ENCODE assay signal across 8 mouse cellular contexts in the genomic region with DNA sequence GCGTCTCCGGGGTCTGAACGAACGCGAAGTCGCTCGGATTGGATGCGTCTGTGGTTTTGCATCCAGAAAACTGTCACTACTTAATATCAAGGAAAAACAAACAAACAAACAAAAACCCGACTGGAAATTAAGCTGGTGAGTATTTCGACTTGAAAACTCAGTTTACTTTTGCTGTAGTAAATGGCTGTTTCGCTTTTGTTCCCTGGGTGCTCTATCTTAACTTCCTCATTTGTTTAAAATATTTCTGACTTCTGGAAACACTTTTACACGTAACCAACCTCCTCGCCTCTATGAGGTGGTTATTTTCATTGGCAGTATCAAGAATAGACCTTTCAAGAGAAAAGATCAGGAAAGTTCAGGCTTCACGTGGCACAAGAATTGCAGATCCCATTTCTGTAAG. TPM values are rescaled to one million over a fixed set of nuclear protein-coding genes. Genes with fewer than 3 reads are reported as not detected.
DNase-seq lines count a peak whose midpoint lies in the region; ATAC-seq and TF ChIP-seq lines count a peak whose summit lies in the region.

No protein-coding gene starts in this region.

- H3K27me3 ChIP-seq in kidney, adult 2 months (replicated peaks; ENCODE audit: control insufficient read depth, insufficient read depth, low read length), result no peaks in the 10 kb centered on the region
- H3K27me3 ChIP-seq in hindbrain, embryonic 14.5 days (ENCODE audit: control insufficient read depth, insufficient read depth, low read length), result no peaks in the 10 kb centered on the region
- H3K27me3 ChIP-seq in midbrain, embryonic 15.5 days (replicated peaks), result no peaks in the 10 kb centered on the region

- intact Hi-C loops in gastrocnemius, postnatal 14 days (cut with DNase I; ENCODE audit: low total_unique reads), result loop anchor here (10.0 kb wide), 1 partner anchor 78 kb away; a partner anchor contains a TSS

- H3K4me1 ChIP-seq in kidney, adult 2 months (ENCODE audit: control insufficient read depth, insufficient read depth, low read length), result peaks cover 3% of the 10 kb centered on the region; the same call in 1 of the 2 replicates
- H3K4me1 ChIP-seq in hindbrain, embryonic 14.5 days (replicated peaks; ENCODE audit: control insufficient read depth, insufficient read depth, low read length), result peaks cover 32% of the 10 kb centered on the region
- peaks cover 21% of the 10 kb centered on the region for H3K4me1 ChIP-seq in midbrain, embryonic 15.5 days

- H3K4me2 ChIP-seq in hindbrain, embryonic 14.5 days (replicated peaks), result peak overlapping the region; percentile 83
- H3K4me2 ChIP-seq in midbrain, embryonic 15.5 days, result peak overlapping the region; percentile 52

- DNase-seq in kidney, adult 2 months, result no peak
- DNase-seq in kidney, postnatal 10 days, result no peak
- DNase-seq in adipocyte (ENCODE audit: low spot score), result peak; percentile 28
- DNase-seq in hindbrain, embryonic 14.5 days (ENCODE audit: low spot score), result no peak
- no peak for DNase-seq in cerebellum, adult 8-10 months
- DNase-seq in gastrocnemius, postnatal 14 days, result no peak
- no peak for DNase-seq in gastrocnemius, postnatal 4 days (ENCODE audit: low spot score in 2 of 2)

- peak overlapping the region; percentile 66 for H3K27ac ChIP-seq in kidney, adult 2 months (ENCODE audit: insufficient read depth, low read depth, low read length)
- peak overlapping the region; percentile 98; the same call in 1 of the 2 replicates for H3K27ac ChIP-seq in hindbrain, embryonic 14.5 days
- peak overlapping the region; percentile 95; the same call in 1 of the 2 replicates for H3K27ac ChIP-seq in midbrain, embryonic 15.5 days

- peaks cover 3% of the 10 kb centered on the region; the same call in 1 of the 2 replicates for H3K36me3 ChIP-seq in kidney, adult 2 months (ENCODE audit: control insufficient read depth, insufficient read depth, low read length)
- H3K36me3 ChIP-seq in hindbrain, embryonic 14.5 days (replicated peaks; ENCODE audit: control insufficient read depth, insufficient read depth), result peaks cover 37% of the 10 kb centered on the region
- peaks cover 9% of the 10 kb centered on the region for H3K36me3 ChIP-seq in midbrain, embryonic 15.5 days (replicated peaks)

- H3K4me3 ChIP-seq in kidney, adult 2 months (ENCODE audit: insufficient read depth, low read depth, low read length), result peak overlapping the region; percentile 93
- H3K4me3 ChIP-seq in hindbrain, embryonic 14.5 days (replicated peaks; ENCODE audit: low read length), result peak overlapping the region; percentile 94
- H3K4me3 ChIP-seq in midbrain, embryonic 15.5 days, result peak overlapping the region; percentile 88

- no peak for TF ChIP-seq CTCF in kidney, adult 2 months (conservative IDR thresholded peaks at IDR 0.05; ENCODE audit: insufficient read depth, insufficient read length, low read depth, low read length)

- ATAC-seq in hindbrain, embryonic 14.5 days (ENCODE audit: low FRiP score), result no peak
- no peak for ATAC-seq in midbrain, embryonic 15.5 days (replicated peaks)

- H3K9ac ChIP-seq in hindbrain, embryonic 14.5 days, result peak overlapping the region; percentile 85
- peak overlapping the region; percentile 63 for H3K9ac ChIP-seq in midbrain, embryonic 15.5 days

- 2% methylated on average over 14 of the region's 14 CpGs for WGBS in kidney, adult 2 months
- WGBS in hindbrain, embryonic 14.5 days, result 8% methylated on average over 14 of the region's 14 CpGs
- 7% methylated on average over 14 of the region's 14 CpGs for WGBS in midbrain, embryonic 15.5 days

- no peak for TF ChIP-seq POLR2A in kidney, adult 2 months (IDR thresholded peaks at IDR 0.05; ENCODE audit: low read depth, low read length)

- no peaks in the 10 kb centered on the region for H3K9me3 ChIP-seq in hindbrain, embryonic 14.5 days (ENCODE audit: control insufficient read depth, low read length)
- no peaks in the 10 kb centered on the region for H3K9me3 ChIP-seq in midbrain, embryonic 15.5 days

RNA-seq across cellular contexts. Expression of a gene that starts 1.1 kb away (rescaled TPM):
- 11.6 and 14.2 TPM in 2 replicates for polyA plus RNA-seq in kidney, adult 2 months (2012; rRNA removed)
- 86.9 and 103 TPM in 2 replicates for polyA plus RNA-seq in hindbrain, embryonic 14.5 days (2014; fragmentation: Nextera tagmentation; extraction: Ambion mirVana)
- 68.8 and 71.7 TPM in 2 replicates for polyA plus RNA-seq in midbrain, embryonic 15.5 days (2015; fragmentation: Nextera tagmentation; extraction: Ambion mirVana)
- 10 to 100 TPM; 30.9 to 31.5 TPM for total RNA-seq in gastrocnemius, postnatal 14 days (2021)
- total RNA-seq in gastrocnemius, postnatal 4 days (2021), result 10 to 100 TPM; 64.2 to 70.3 TPM

RNA-seq across cellular contexts. Expression of a gene that starts 1.4 kb away (rescaled TPM):
- polyA plus RNA-seq in kidney, adult 2 months (2012; rRNA removed), result 0.83 and 1.3 TPM in 2 replicates
- 8.2 and 9.5 TPM in 2 replicates for polyA plus RNA-seq in hindbrain, embryonic 14.5 days (2014; fragmentation: Nextera tagmentation; extraction: Ambion mirVana)
- polyA plus RNA-seq in midbrain, embryonic 15.5 days (2015; fragmentation: Nextera tagmentation; extraction: Ambion mirVana), result 5.8 and 6.0 TPM in 2 replicates
- total RNA-seq in gastrocnemius, postnatal 14 days (2021), result 1 to 10 TPM; 6.9 to 7.3 TPM
- 1 to 10 TPM; 7.9 to 9.6 TPM for total RNA-seq in gastrocnemius, postnatal 4 days (2021)
